Mouse (Mus musculus) limb, embryonic 14.5 days (tissue): ENCODE data around the gene Ascl2. TPM values are rescaled to one million over a fixed set of nuclear protein-coding genes. Genes with fewer than 3 reads are reported as not detected.

ENCODE experiments used
- ATAC-seq: fragments of 200-750 bp; cut with Nextera tagmentation; 2 replicates; pipeline ENCODE4 v1.8.0; 2017; ENCODE audit warnings: low read depth, moderate number of reproducible peaks, moderate TSS enrichment; ENCODE audit not compliant: low FRiP score
- DNase-seq: peaks from one replicate; pipeline ENCODE4 v3.0.0-alpha.2; 2015; ENCODE audit warnings: low spot score
- H3K27ac ChIP-seq: fragments of 300-500 bp; sonication (generic); replicated peaks from 2 replicates; pipeline ENCODE4 v1.5.1; 2014; ENCODE audit warnings: low read depth, mild to moderate bottlenecking, low read length, moderate library complexity, mixed read lengths
- H3K27me3 ChIP-seq: fragments of 300-500 bp; sonication (generic); 2 replicates; pipeline ENCODE4 v1.6.1; 2014; ENCODE audit warnings: low read length, mixed read lengths; ENCODE audit not compliant: control insufficient read depth, insufficient read depth
- H3K36me3 ChIP-seq: fragments of 300-500 bp; sonication (generic); 2 replicates; pipeline ENCODE4 v1.6.1; 2014; ENCODE audit warnings: mild to moderate bottlenecking, low read length, moderate library complexity, mixed read lengths; ENCODE audit not compliant: control insufficient read depth, insufficient read depth
- H3K4me1 ChIP-seq: fragments of 300-500 bp; sonication (generic); 2 replicates; pipeline ENCODE4 v1.6.1; 2014; ENCODE audit warnings: antibody characterized with exemption, low read length, mixed read lengths; ENCODE audit not compliant: control insufficient read depth, insufficient read depth
- H3K4me2 ChIP-seq: fragments of 300-500 bp; sonication (generic); replicated peaks from 2 replicates; pipeline ENCODE4 v1.6.1; 2014; ENCODE audit warnings: low read depth, mild to moderate bottlenecking, low read length, moderate library complexity; ENCODE audit not compliant: severe bottlenecking
- H3K4me3 ChIP-seq: fragments of 300-500 bp; sonication (generic); replicated peaks from 2 replicates; pipeline ENCODE4 v1.5.1; 2014; ENCODE audit warnings: low read length
- H3K9ac ChIP-seq: fragments of 300-500 bp; sonication (generic); 2 replicates; pipeline ENCODE4 v1.6.1; 2014; ENCODE audit warnings: mild to moderate bottlenecking, low read depth, low read length, moderate library complexity; ENCODE audit not compliant: severe bottlenecking
- H3K9me3 ChIP-seq: fragments of 300-500 bp; sonication (generic); 2 replicates; pipeline ENCODE4 v1.6.1; 2016; ENCODE audit warnings: low read length; ENCODE audit not compliant: control insufficient read depth
- POLR2A ChIP-seq: fragments of 200-500 bp; IDR thresholded peaks from 2 replicates; pipeline ENCODE4 v1.8.0; 2012; ENCODE audit warnings: inconsistent platforms, mild to moderate bottlenecking, moderate library complexity, borderline replicate concordance; ENCODE audit not compliant: insufficient read depth, insufficient read length; ENCODE audit errors: extremely low read depth
- WGBS: fragments of 180-500 bp; shearing (Covaris S2); extraction: QIAGEN DNeasy Blood & Tissue Kit; methylation state at CpG from one replicate; pipeline ENCODE4 v1.1.7; 2014; 5-methylcytosine and 5-hydroxymethylcytosine counted together
- polyA plus RNA-seq, 2 experiments: library from polyadenylated mRNA; depleted of rRNA in 1 of 2; stranded (reverse) in 1 of 2; unstranded in 1 of 2; fragments of >200 nt; fragmentation: Nextera tagmentation in 1 of 2; extraction: Ambion mirVana in 1 of 2; gene quantifications; 2 replicates each; pipeline versions ENCODE4 v1.2.1 to v1.2.3; 2012 to 2014

Ascl2 gene
- polyA plus RNA-seq, 2 experiments, result 1.5 to 1.9 TPM

- WGBS, result 10% methylated on average over 1 of the region's 1 CpGs
- no peak for ATAC-seq
- no peak for TF ChIP-seq POLR2A
- Histone ChIP-seq H3K9me3 (no peaks in the 10 kb centered on the region), H3K4me3 (no peak overlapping the region), H3K4me2 (no peak overlapping the region), H3K4me1 (no peaks in the 10 kb centered on the region), H3K27ac (no peak overlapping the region), H3K27me3 (no peaks in the 10 kb centered on the region), H3K36me3 (no peaks in the 10 kb centered on the region), H3K9ac (no peak overlapping the region)
- no peak for DNase-seq
Measured at GRCm38 (mm10) chr7:142949568-142949967, 19.5 kb downstream of the Ascl2 start.

- ATAC-seq, result no peak
Measured at GRCm38 (mm10) chr7:142937631-142938030, 31.4 kb downstream of the Ascl2 start.

GRCm38 (mm10) chr7:142935708-142936107, 33.4 kb downstream of the Ascl2 start:
- Histone ChIP-seq H3K4me3 (no peak overlapping the region), H3K27me3 (no peaks in the 10 kb centered on the region), H3K36me3 (no peaks in the 10 kb centered on the region), H3K27ac (no peak overlapping the region), H3K9ac (no peak overlapping the region), H3K4me1 (no peaks in the 10 kb centered on the region), H3K4me2 (no peak overlapping the region), H3K9me3 (no peaks in the 10 kb centered on the region)
- no peak for TF ChIP-seq POLR2A
- no peak for DNase-seq
- ATAC-seq, result no peak; the same call in 1 of the 2 replicates
- 84% methylated on average over 14 of the region's 14 CpGs for WGBS

More at GRCm38 (mm10) chr7:142937631-142938030, 31.4 kb downstream of the Ascl2 start:
- no peak overlapping the region for H3K4me2 ChIP-seq
- no peak for DNase-seq
- H3K9me3 ChIP-seq, result no peaks in the 10 kb centered on the region
- H3K27me3 ChIP-seq, result no peaks in the 10 kb centered on the region
- no peaks in the 10 kb centered on the region for H3K4me1 ChIP-seq
- H3K36me3 ChIP-seq, result no peaks in the 10 kb centered on the region
- no peak overlapping the region for H3K4me3 ChIP-seq
- H3K27ac ChIP-seq, result no peak overlapping the region
- H3K9ac ChIP-seq, result no peak overlapping the region
- no peak for TF ChIP-seq POLR2A

GRCm38 (mm10) chr7:142932469-142932868, 36.6 kb downstream of the Ascl2 start:
- Histone ChIP-seq H3K27me3 (no peaks in the 10 kb centered on the region), H3K9me3 (no peaks in the 10 kb centered on the region), H3K4me1 (no peaks in the 10 kb centered on the region), H3K9ac (no peak overlapping the region), H3K4me2 (no peak overlapping the region), H3K4me3 (no peak overlapping the region), H3K36me3 (no peaks in the 10 kb centered on the region), H3K27ac (no peak overlapping the region)
- DNase-seq (no peak), ATAC-seq (no peak)
- 72% methylated on average over 3 of the region's 3 CpGs for WGBS
- no peak for TF ChIP-seq POLR2A

- Histone ChIP-seq H3K4me2 (no peak within 1 kb of the TSS), H3K9me3 (no peaks in the 10 kb centered on the region), H3K36me3 (no peaks in the 10 kb centered on the region), H3K4me1 (no peaks in the 10 kb centered on the region), H3K4me3 (no peak within 1 kb of the TSS), H3K27me3 (no peaks in the 10 kb centered on the region), H3K9ac (no peak within 1 kb of the TSS), H3K27ac (no peak within 1 kb of the TSS)
- no peak for DNase-seq
- TF ChIP-seq POLR2A, result no peak
- WGBS, result 86% methylated on average over 3 of the region's 3 CpGs
- ATAC-seq, result no peak
Measured at GRCm38 (mm10) chr7:142931028-142931427, 38.0 kb downstream of the Ascl2 start, which contains the start of gene Th. Th (minus strand) TSS chr7:142931128.

GRCm38 (mm10) chr7:142929516-142929915, 39.5 kb downstream of the Ascl2 start:
- Histone ChIP-seq H3K4me2 (no peak overlapping the region), H3K36me3 (no peaks in the 10 kb centered on the region), H3K9me3 (no peaks in the 10 kb centered on the region), H3K27me3 (no peaks in the 10 kb centered on the region), H3K4me1 (no peaks in the 10 kb centered on the region), H3K9ac (no peak overlapping the region), H3K27ac (no peak overlapping the region), H3K4me3 (no peak overlapping the region)
- 86% methylated on average over 2 of the region's 2 CpGs for WGBS
- ATAC-seq (no peak), DNase-seq (no peak)
- TF ChIP-seq POLR2A, result no peak
